Mouse (Mus musculus) cerebellum, adult 8-10 months (tissue): Measurements from ENCODE around the gene Tdrd9.

ENCODE experiments used
- DNase-seq: peaks from one replicate; pipeline ENCODE4 v3.0.0; 2022

Gene Tdrd9

GRCm38 (mm10) chr12:112109701-112110100 is 138.3 kb downstream of the Tdrd9 start:
- DNase-seq = no peak

DNA sequence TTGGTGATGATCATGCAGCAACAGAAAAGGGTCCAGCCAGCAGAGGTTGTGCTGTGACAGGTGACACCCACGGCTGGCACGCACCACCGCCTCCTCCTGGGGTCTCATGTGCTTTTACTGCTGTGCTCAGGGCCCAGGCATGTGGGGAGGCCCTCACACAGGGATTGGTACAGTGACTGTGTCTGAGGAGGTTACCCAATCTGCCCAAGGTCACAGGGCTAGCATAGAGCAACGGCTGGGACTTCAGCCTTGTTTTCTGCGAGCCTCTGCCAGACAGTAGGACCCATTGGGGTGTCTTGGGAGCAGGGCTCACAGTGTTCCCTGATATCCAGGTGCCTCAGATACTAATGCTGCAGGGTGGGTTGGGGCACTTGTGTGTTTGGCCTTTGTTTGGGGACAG is 140.0 kb downstream of the Tdrd9 start:
- DNase-seq = no peak

- no peak for DNase-seq
Observed at GRCm38 (mm10) chr12:112112235-112112634, 140.9 kb downstream of the Tdrd9 start.

DNA sequence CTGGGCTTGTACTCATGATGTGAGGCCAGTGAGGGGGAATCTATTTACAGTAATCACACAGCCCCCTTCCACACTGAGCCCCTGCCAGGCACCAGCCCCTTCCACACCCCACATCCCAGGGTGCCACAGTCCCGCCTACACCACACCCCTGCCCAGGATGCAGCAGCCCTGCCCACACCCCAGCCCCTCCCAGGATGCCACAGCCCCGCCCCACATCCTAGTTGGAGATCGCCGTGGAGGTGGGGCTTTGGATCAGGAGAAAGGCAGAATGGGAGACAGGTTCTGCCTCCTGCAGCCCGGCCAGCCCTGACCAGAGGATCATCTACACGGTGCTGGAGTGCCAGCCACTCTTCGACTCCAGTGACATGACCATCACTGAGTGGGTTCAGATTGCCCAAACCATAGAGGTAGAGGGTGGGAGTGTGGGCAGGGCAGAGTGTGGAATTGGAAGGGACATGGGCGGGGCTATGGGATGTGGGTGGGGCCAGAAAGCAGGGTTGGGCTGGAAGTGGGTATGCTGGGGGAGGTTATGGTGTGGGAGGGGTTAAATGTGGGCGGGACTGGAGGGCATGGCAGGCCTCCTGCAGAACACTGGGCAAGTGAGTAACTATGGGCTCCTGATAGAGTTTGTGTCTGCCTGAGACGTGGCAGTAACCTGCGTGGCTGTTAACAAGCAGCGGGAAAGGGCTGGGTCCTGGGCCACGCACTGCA is 141.5 kb downstream of the Tdrd9 start:
- DNase-seq = no peak

- DNase-seq = peak; percentile 69
Observed at GRCm38 (mm10) chr12:112113710-112114109, 142.4 kb downstream of the Tdrd9 start.

DNA sequence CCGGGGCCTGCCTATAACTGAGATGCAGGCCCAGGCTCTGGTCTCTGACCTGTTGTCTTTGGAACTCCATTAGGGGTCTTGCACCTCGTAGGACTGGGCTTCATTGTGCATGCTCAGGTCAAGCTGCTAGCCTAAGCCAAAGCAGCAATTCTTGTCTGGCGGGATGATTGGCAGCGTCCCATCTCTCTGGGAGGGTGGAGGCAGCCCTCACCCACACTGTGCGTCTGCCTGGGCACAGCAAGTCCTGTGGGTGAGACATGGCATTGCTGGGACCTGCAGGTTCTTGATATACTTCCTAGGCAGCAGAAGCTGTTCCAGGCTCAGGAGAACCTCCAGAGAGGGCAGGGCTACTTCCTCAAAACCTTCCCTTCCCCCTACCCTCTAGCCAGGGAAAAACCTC is 145.6 kb downstream of the Tdrd9 start:
- no peak for DNase-seq

- DNase-seq = no peak
Observed at GRCm38 (mm10) chr12:112117649-112118048, 146.3 kb downstream of the Tdrd9 start.
